Mouse (Mus musculus) ES-E14 (cell line): Measurements from ENCODE around the gene Gm10271. TPM values are rescaled to one million over a fixed set of nuclear protein-coding genes. Genes with fewer than 3 reads are reported as not detected.

Source experiments
- DNase-seq: peaks from one replicate; pipeline ENCODE4 v3.0.0-alpha.2; 2013; ENCODE audit warnings: low read depth, low spot score
- H3K27ac ChIP-seq: 2 replicates; pipeline ENCODE4 v1.5.1; 2012; ENCODE audit warnings: low read depth, mild to moderate bottlenecking, low read length, moderate library complexity, mixed read lengths; ENCODE audit not compliant: poor library complexity, insufficient read depth, severe bottlenecking
- H3K36me3 ChIP-seq: 2 replicates; pipeline ENCODE4 v1.6.1; 2012; ENCODE audit warnings: mild to moderate bottlenecking, low read length, moderate library complexity, mixed read lengths; ENCODE audit not compliant: control insufficient read depth, poor library complexity, insufficient read depth, severe bottlenecking
- H3K4me1 ChIP-seq, 2 experiments: fragments of 150-350 bp in 1 of 2; sonication (generic) in 1 of 2; 2 replicates each; pipeline ENCODE4 v1.6.1; 2012; ENCODE audit warnings: low read length in 2 of 2, mild to moderate bottlenecking in 1 of 2, mixed read lengths in 1 of 2; ENCODE audit not compliant: control insufficient read depth in 2 of 2, insufficient read depth in 2 of 2, poor library complexity in 1 of 2
- H3K4me3 ChIP-seq, 2 experiments: fragments of 150-350 bp in 1 of 2; sonication (generic) in 1 of 2; 2 replicates each; pipeline ENCODE4 v1.5.1; 2012; ENCODE audit warnings: low read length in 2 of 2, low read depth in 1 of 2, mild to moderate bottlenecking in 1 of 2, mixed read lengths in 1 of 2; ENCODE audit not compliant: insufficient read depth in 1 of 2, poor library complexity in 1 of 2, severe bottlenecking in 1 of 2
- H3K9ac ChIP-seq: 2 replicates; pipeline ENCODE4 v1.6.1; 2012; ENCODE audit warnings: low read depth, mild to moderate bottlenecking, low read length, mixed read lengths; ENCODE audit not compliant: poor library complexity, insufficient read depth, severe bottlenecking
- H3K9me3 ChIP-seq: fragments of 150-350 bp; sonication (generic); 2 replicates; pipeline ENCODE4 v1.6.1; 2012; ENCODE audit warnings: low read depth, mild to moderate bottlenecking, low read length; ENCODE audit not compliant: control insufficient read depth, insufficient read depth
- CHD2 ChIP-seq: IDR thresholded peaks from 2 replicates; pipeline ENCODE4 v1.6.1; 2014; ENCODE audit warnings: mild to moderate bottlenecking, low read depth, low read length, inconsistent platforms
- HCFC1 ChIP-seq: IDR thresholded peaks from 2 replicates; pipeline ENCODE4 v1.6.1; 2012; ENCODE audit warnings: low read length, inconsistent platforms, borderline replicate concordance; ENCODE audit not compliant: insufficient read depth
- MAFK ChIP-seq: IDR thresholded peaks from 2 replicates; pipeline ENCODE4 v1.6.1; 2014; ENCODE audit warnings: mild to moderate bottlenecking, low read depth, low read length, inconsistent platforms; ENCODE audit not compliant: insufficient read depth
- ZC3H11A ChIP-seq: IDR thresholded peaks from 2 replicates; pipeline ENCODE4 v1.6.1; 2012; ENCODE audit warnings: low read depth, mild to moderate bottlenecking, inconsistent platforms, low read length, borderline replicate concordance
- ZNF384 ChIP-seq: IDR thresholded peaks from 2 replicates; pipeline ENCODE4 v1.6.1; 2012; ENCODE audit warnings: low read depth, low read length, inconsistent platforms
- in situ Hi-C, 2 experiments: fragments of 600-800 bp; cut with MboI; formaldehyde crosslinking; loops; one replicate each; pipeline ENCODE4 v1.15.1; 2025; ENCODE audit warnings: low sequenced_read_pairs in 2 of 2, inconsistent platforms in 1 of 2; ENCODE audit not compliant: unreplicated experiment in 2 of 2
- total RNA-seq: library from RNA; depleted of rRNA; stranded (reverse); fragments of 300-350 nt; gene quantifications from 2 replicates; pipeline ENCODE4 v1.2.3, GENCODE M21; 2012

Gene Gm10271
- total RNA-seq, 1 experiment = not detected

DNA sequence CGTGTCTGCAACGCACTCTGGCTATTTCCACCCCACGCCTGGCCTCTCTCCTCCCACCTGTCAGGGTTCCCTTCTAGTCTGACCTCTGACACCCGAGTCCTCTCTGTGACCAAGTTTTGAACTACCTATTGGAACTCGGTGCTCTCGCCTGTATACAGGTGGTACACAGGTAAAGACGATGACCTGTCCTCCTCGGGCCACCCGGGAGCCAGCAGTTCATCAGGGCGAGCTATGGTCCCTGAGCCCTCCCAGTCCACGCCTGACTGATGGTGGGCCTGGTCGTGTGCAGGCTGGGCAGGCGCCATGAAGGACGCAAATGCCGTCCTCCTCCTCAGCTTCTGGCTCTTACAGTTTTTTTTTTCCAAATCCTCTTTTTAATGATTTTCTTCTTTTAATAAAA is 51.0 kb downstream of the Gm10271 start:
- peaks cover 33% of the 10 kb centered on the region for H3K36me3 ChIP-seq
- no peak for TF ChIP-seq ZNF384
- no peak for DNase-seq
- in situ Hi-C loops = no loop called here
- no peak overlapping the region for H3K9ac ChIP-seq
- H3K27ac ChIP-seq = no peak overlapping the region
- H3K4me3 ChIP-seq = no peak overlapping the region
- no peaks in the 10 kb centered on the region for H3K9me3 ChIP-seq
- peaks cover 0 to 18% of the 10 kb centered on the region in 2 experiments; a peak in 2 of 4 replicates for H3K4me1 ChIP-seq

DNA sequence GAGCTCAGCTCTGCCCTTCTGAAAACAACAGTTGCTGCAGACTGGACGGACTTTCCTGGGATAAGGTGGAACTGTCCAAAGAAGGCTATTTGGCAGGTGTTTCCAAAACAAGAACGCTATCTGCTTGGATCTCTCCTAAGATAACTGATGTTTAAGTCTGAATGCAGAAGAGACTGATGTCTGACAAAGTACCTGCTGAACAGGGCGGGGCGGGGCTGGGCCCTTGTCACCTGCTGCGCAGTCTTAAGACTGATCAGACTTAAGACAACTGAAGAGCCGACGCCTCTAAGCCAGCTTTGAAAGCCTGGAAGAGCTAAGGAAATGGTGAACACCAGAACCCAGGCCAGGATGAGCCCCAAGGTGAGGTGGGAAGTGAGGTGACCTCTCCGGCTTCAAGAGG is 51.8 kb downstream of the Gm10271 start:
- DNase-seq = no peak
- Histone ChIP-seq H3K36me3 (peaks cover 36% of the 10 kb centered on the region), H3K9me3 (no peaks in the 10 kb centered on the region), H3K27ac (no peak overlapping the region), H3K9ac (no peak overlapping the region), H3K4me3 (no peak overlapping the region), H3K4me1 (peaks cover 0 to 18% of the 10 kb centered on the region in 2 experiments; a peak in 2 of 4 replicates)
- no peak for TF ChIP-seq HCFC1
- TF ChIP-seq MAFK = no peak
- no peak for TF ChIP-seq ZNF384
- no peak for TF ChIP-seq ZC3H11A
- TF ChIP-seq CHD2 = no peak
- in situ Hi-C loops = no loop called here

DNA sequence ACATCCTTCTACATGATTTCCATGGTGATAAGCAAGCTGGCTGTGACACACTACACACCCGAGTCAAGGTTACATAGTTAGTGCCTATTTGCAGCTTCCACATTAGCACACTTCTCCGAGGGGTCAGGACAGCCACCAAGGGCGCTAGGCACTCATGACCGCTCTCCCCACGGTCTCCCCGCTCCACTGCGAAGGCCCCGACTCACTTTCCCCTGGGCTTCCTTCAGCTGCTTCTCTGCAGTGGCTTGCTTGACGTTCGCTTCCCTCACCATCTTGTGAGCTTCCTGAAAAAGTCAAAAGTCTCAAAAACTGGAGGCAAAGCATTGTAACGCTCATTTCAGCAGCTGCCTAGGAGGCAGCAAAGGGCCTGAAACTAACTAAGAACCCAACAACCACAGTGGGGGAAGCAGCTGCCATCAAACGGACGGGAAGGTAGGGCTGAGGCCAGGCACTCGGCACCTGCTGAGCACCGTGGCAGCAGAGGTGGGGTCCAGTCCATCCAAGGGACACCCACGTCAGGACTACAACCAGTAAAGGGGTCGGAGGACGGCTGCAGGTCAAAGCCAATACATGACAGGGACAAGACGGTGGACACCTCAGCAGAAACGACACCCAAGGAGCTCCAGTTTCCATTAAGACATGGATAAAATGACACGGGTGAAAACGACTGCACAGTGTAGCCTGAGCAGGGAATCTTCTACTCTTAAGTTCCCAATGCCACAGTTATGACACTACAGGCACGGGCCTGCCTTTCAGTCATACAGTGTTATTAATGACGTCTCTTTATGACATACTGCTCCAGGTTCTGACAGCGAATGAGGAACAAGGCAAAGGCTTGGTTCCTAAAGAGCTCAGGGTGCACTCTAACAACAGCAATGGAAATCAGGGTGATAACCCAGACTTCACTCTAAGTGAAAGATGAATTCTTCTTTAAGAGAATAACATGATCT is 52.8 kb downstream of the Gm10271 start:
- no peak for DNase-seq

DNA sequence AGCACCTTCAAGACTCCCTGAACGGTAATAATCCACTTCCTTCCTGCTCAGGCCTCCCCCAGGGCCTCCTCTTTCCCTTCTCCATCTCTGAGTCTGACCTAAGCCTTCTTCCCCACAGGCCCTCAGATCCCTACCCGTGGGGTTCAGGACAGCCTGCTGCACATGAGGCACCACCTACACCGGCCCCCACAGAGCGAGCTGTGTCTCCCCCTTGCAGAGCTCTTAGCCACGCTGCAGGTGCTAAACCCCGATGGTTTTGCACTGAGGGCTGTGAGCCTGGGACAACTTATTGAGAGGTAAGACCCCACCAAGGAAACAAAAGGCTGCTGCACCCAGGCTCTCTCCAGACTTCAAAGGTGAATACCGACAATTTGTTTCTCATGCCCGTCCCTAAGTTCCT is 55.8 kb downstream of the Gm10271 start:
- in situ Hi-C loops = no loop called here
- Histone ChIP-seq H3K27ac (no peak overlapping the region), H3K36me3 (peaks cover 35% of the 10 kb centered on the region), H3K9me3 (no peaks in the 10 kb centered on the region), H3K4me1 (peaks cover 2 to 11% of the 10 kb centered on the region in 2 experiments; a peak in 2 of 4 replicates), H3K9ac (no peak overlapping the region), H3K4me3 (no peak overlapping the region)
- no peak for TF ChIP-seq CHD2
- TF ChIP-seq HCFC1 = no peak
- TF ChIP-seq MAFK = no peak
- TF ChIP-seq ZNF384 = no peak
- TF ChIP-seq ZC3H11A = no peak
- no peak for DNase-seq

More for the DNA sequence above, 52.8 kb downstream of the Gm10271 start:
- H3K9me3 ChIP-seq = no peaks in the 10 kb centered on the region
- peaks cover 35% of the 10 kb centered on the region for H3K36me3 ChIP-seq
- TF ChIP-seq ZC3H11A (no peak), MAFK (no peak), HCFC1 (no peak), CHD2 (no peak), ZNF384 (no peak)
- no peak overlapping the region for H3K9ac ChIP-seq
- no peak overlapping the region for H3K4me3 ChIP-seq
- no peak overlapping the region for H3K27ac ChIP-seq
- H3K4me1 ChIP-seq = peaks cover 0 to 18% of the 10 kb centered on the region in 2 experiments; a peak in 2 of 4 replicates
- in situ Hi-C loops = no loop called here

DNA sequence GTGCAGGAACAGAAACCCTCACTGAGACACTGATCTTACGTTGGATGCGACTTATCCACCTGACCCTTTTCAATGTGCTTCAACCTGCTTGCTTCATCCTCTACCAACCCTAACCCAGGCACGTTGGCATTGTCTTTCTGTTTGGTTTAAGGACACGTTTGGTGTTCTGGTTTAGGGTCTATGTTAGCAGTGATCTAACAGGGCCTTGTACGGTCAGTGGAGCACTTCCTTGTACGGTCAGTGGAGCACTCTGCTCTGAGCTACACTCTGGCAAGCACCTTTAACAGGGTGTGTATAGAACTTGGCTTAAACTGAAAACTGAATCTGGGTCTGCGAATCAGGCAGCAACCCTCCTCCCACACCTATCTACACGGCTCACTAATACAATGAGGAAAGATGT is 57.1 kb downstream of the Gm10271 start:
- in situ Hi-C loops = no loop called here
- peaks cover 40% of the 10 kb centered on the region for H3K36me3 ChIP-seq
- H3K9me3 ChIP-seq = no peaks in the 10 kb centered on the region
- DNase-seq = no peak
- peaks cover 2 to 5% of the 10 kb centered on the region in 2 experiments; a peak in 1 of 4 replicates for H3K4me1 ChIP-seq
- H3K27ac ChIP-seq = no peak overlapping the region
- no peak overlapping the region for H3K9ac ChIP-seq
- H3K4me3 ChIP-seq = no peak overlapping the region
- no peak for TF ChIP-seq CHD2
- no peak for TF ChIP-seq ZC3H11A
- no peak for TF ChIP-seq ZNF384
- no peak for TF ChIP-seq HCFC1
- TF ChIP-seq MAFK = no peak
